Mouse (Mus musculus) liver, embryonic 13.5 days (tissue): ENCODE measurements at regions not wholly inside any gene's neighbourhood (a gene's known extent, or its start where the extent isn't known, plus 50 kb on each side); places are given as distances from the start of the nearest gene placed in this dataset.

ENCODE experiments used
- ATAC-seq: fragments of 200-750 bp; cut with Nextera tagmentation; 2 replicates; pipeline ENCODE4 v1.8.0; 2017; ENCODE audit warnings: low read depth, mild to moderate bottlenecking, moderate number of reproducible peaks, moderate library complexity
- DNase-seq: peaks from one replicate; pipeline ENCODE4 v3.0.0; 2022
- H3K27ac ChIP-seq: fragments of 300-500 bp; sonication (generic); 2 replicates; pipeline ENCODE4 v1.5.1; 2015; ENCODE audit warnings: moderate library complexity, mild to moderate bottlenecking, inconsistent platforms
- H3K27me3 ChIP-seq: fragments of 300-500 bp; sonication (generic); 2 replicates; pipeline ENCODE4 v1.6.1; 2015; ENCODE audit warnings: mild to moderate bottlenecking, inconsistent platforms
- H3K36me3 ChIP-seq: fragments of 300-500 bp; sonication (generic); 2 replicates; pipeline ENCODE4 v1.6.1; 2015; ENCODE audit warnings: mild to moderate bottlenecking, inconsistent platforms
- H3K4me1 ChIP-seq: fragments of 300-500 bp; sonication (generic); replicated peaks from 2 replicates; pipeline ENCODE4 v1.6.1; 2015; ENCODE audit warnings: inconsistent platforms
- H3K4me2 ChIP-seq: fragments of 300-500 bp; sonication (generic); 2 replicates; pipeline ENCODE4 v1.6.1; 2015; ENCODE audit warnings: inconsistent platforms, mild to moderate bottlenecking, moderate library complexity
- H3K4me3 ChIP-seq: fragments of 300-500 bp; sonication (generic); replicated peaks from 2 replicates; pipeline ENCODE4 v1.5.1; 2015; ENCODE audit warnings: mild to moderate bottlenecking, inconsistent platforms
- H3K9ac ChIP-seq: fragments of 300-500 bp; sonication (generic); 2 replicates; pipeline ENCODE4 v1.6.1; 2015; ENCODE audit warnings: mild to moderate bottlenecking, inconsistent platforms
- H3K9me3 ChIP-seq: fragments of 300-500 bp; sonication (generic); replicated peaks from 2 replicates; pipeline ENCODE4 v1.6.1; 2016; ENCODE audit warnings: inconsistent platforms
- WGBS: fragments of 180-500 bp; shearing (Covaris S2); methylation state at CpG from one replicate; pipeline ENCODE4 v1.1.7; 2015; ENCODE audit not compliant: insufficient replicate concordance; 5-methylcytosine and 5-hydroxymethylcytosine counted together

- Histone ChIP-seq H3K4me1 (no peaks in the 10 kb centered on the region), H3K27me3 (no peaks in the 10 kb centered on the region), H3K9me3 (no peaks in the 10 kb centered on the region), H3K4me2 (no peak overlapping the region), H3K4me3 (no peak overlapping the region), H3K9ac (no peak overlapping the region), H3K27ac (no peak overlapping the region), H3K36me3 (no peaks in the 10 kb centered on the region)
- DNase-seq (no peak), ATAC-seq (no peak)
- WGBS, result 51% methylated on average over 3 of the region's 3 CpGs
Measured at GRCm38 (mm10) chr10:98309667-98310066, 583.1 kb upstream of the C030005K15Rik start.

- no peak for ATAC-seq
Measured at GRCm38 (mm10) chr10:98311403-98311802, 584.8 kb upstream of the C030005K15Rik start.

GRCm38 (mm10) chr10:98318416-98318815, 591.9 kb upstream of the C030005K15Rik start:
- H3K27me3 ChIP-seq, result no peaks in the 10 kb centered on the region
- no peaks in the 10 kb centered on the region for H3K9me3 ChIP-seq
- no peaks in the 10 kb centered on the region for H3K36me3 ChIP-seq
- H3K9ac ChIP-seq, result no peak overlapping the region
- H3K27ac ChIP-seq, result no peak overlapping the region
- no peak overlapping the region for H3K4me3 ChIP-seq
- H3K4me1 ChIP-seq, result no peaks in the 10 kb centered on the region
- no peak overlapping the region for H3K4me2 ChIP-seq
- 42% methylated on average over 2 of the region's 2 CpGs for WGBS
- no peak for ATAC-seq
- no peak for DNase-seq

More at GRCm38 (mm10) chr10:98311403-98311802, 584.8 kb upstream of the C030005K15Rik start:
- H3K9ac ChIP-seq, result no peak overlapping the region
- no peak overlapping the region for H3K4me3 ChIP-seq
- H3K36me3 ChIP-seq, result no peaks in the 10 kb centered on the region
- no peak overlapping the region for H3K27ac ChIP-seq
- DNase-seq, result no peak
- H3K4me2 ChIP-seq, result no peak overlapping the region
- no peaks in the 10 kb centered on the region for H3K9me3 ChIP-seq
- no peaks in the 10 kb centered on the region for H3K27me3 ChIP-seq
- no peaks in the 10 kb centered on the region for H3K4me1 ChIP-seq

GRCm38 (mm10) chr10:98323846-98324245, 590.4 kb upstream of the Atp2b1 start:
- 63% methylated on average over 5 of the region's 5 CpGs for WGBS
- Histone ChIP-seq H3K9me3 (no peaks in the 10 kb centered on the region), H3K27ac (no peak overlapping the region), H3K4me1 (no peaks in the 10 kb centered on the region), H3K9ac (no peak overlapping the region), H3K4me2 (no peak overlapping the region), H3K36me3 (no peaks in the 10 kb centered on the region), H3K4me3 (no peak overlapping the region), H3K27me3 (no peaks in the 10 kb centered on the region)
- DNase-seq (no peak), ATAC-seq (no peak)

GRCm38 (mm10) chr10:98324591-98324990, 589.6 kb upstream of the Atp2b1 start:
- ATAC-seq (no peak), DNase-seq (no peak)
- Histone ChIP-seq H3K36me3 (no peaks in the 10 kb centered on the region), H3K27ac (no peak overlapping the region), H3K27me3 (no peaks in the 10 kb centered on the region), H3K4me2 (no peak overlapping the region), H3K4me3 (no peak overlapping the region), H3K9me3 (no peaks in the 10 kb centered on the region), H3K9ac (no peak overlapping the region), H3K4me1 (no peaks in the 10 kb centered on the region)

- Histone ChIP-seq H3K4me2 (no peak overlapping the region), H3K4me3 (no peak overlapping the region), H3K36me3 (no peaks in the 10 kb centered on the region), H3K4me1 (no peaks in the 10 kb centered on the region), H3K27ac (no peak overlapping the region), H3K9ac (no peak overlapping the region), H3K9me3 (no peaks in the 10 kb centered on the region), H3K27me3 (no peaks in the 10 kb centered on the region)
- WGBS, result 63% methylated on average over 5 of the region's 5 CpGs
- no peak for DNase-seq
- no peak for ATAC-seq
Measured at GRCm38 (mm10) chr10:98325720-98326119, 588.5 kb upstream of the Atp2b1 start.

GRCm38 (mm10) chr10:98332682-98333081, 581.5 kb upstream of the Atp2b1 start:
- WGBS, result 65% methylated on average over 4 of the region's 4 CpGs
- no peaks in the 10 kb centered on the region for H3K9me3 ChIP-seq
- H3K4me1 ChIP-seq, result no peaks in the 10 kb centered on the region
- ATAC-seq (no peak), DNase-seq (no peak)
- no peak overlapping the region for H3K9ac ChIP-seq
- no peak overlapping the region for H3K27ac ChIP-seq
- no peaks in the 10 kb centered on the region for H3K27me3 ChIP-seq
- no peak overlapping the region for H3K4me2 ChIP-seq
- H3K36me3 ChIP-seq, result no peaks in the 10 kb centered on the region
- no peak overlapping the region for H3K4me3 ChIP-seq

- H3K27ac ChIP-seq, result no peak overlapping the region
- no peak overlapping the region for H3K4me3 ChIP-seq
- H3K4me1 ChIP-seq, result no peaks in the 10 kb centered on the region
- no peaks in the 10 kb centered on the region for H3K9me3 ChIP-seq
- H3K9ac ChIP-seq, result no peak overlapping the region
- H3K27me3 ChIP-seq, result no peaks in the 10 kb centered on the region
- DNase-seq, result no peak
- no peaks in the 10 kb centered on the region for H3K36me3 ChIP-seq
- WGBS, result 54% methylated on average over 6 of the region's 6 CpGs
- H3K4me2 ChIP-seq, result no peak overlapping the region
- ATAC-seq, result no peak
Measured at GRCm38 (mm10) chr10:98333411-98334067, 580.7 kb upstream of the Atp2b1 start.

GRCm38 (mm10) chr10:98343827-98344226, 570.4 kb upstream of the Atp2b1 start:
- DNase-seq (no peak), ATAC-seq (no peak)
- WGBS, result 51% methylated on average over 5 of the region's 5 CpGs
- Histone ChIP-seq H3K27ac (no peak overlapping the region), H3K9ac (no peak overlapping the region), H3K4me2 (no peak overlapping the region), H3K9me3 (no peaks in the 10 kb centered on the region), H3K27me3 (no peaks in the 10 kb centered on the region), H3K4me3 (no peak overlapping the region), H3K36me3 (no peaks in the 10 kb centered on the region), H3K4me1 (no peaks in the 10 kb centered on the region)

- Histone ChIP-seq H3K27me3 (no peaks in the 10 kb centered on the region), H3K4me2 (no peak overlapping the region), H3K27ac (no peak overlapping the region), H3K36me3 (no peaks in the 10 kb centered on the region), H3K9me3 (no peaks in the 10 kb centered on the region), H3K9ac (no peak overlapping the region), H3K4me1 (no peaks in the 10 kb centered on the region), H3K4me3 (no peak overlapping the region)
- ATAC-seq, result no peak
- 61% methylated on average over 5 of the region's 5 CpGs for WGBS
- DNase-seq, result no peak
Measured at GRCm38 (mm10) chr10:98349466-98349865, 564.7 kb upstream of the Atp2b1 start.

GRCm38 (mm10) chr10:98350318-98350926, 563.8 kb upstream of the Atp2b1 start:
- H3K9ac ChIP-seq, result no peak overlapping the region
- no peak overlapping the region for H3K27ac ChIP-seq
- no peaks in the 10 kb centered on the region for H3K27me3 ChIP-seq
- H3K36me3 ChIP-seq, result no peaks in the 10 kb centered on the region
- H3K4me2 ChIP-seq, result no peak overlapping the region
- ATAC-seq (no peak), DNase-seq (no peak)
- no peaks in the 10 kb centered on the region for H3K9me3 ChIP-seq
- no peak overlapping the region for H3K4me3 ChIP-seq
- WGBS, result 75% methylated on average over 6 of the region's 6 CpGs
- no peaks in the 10 kb centered on the region for H3K4me1 ChIP-seq

GRCm38 (mm10) chr10:98352061-98352460, 562.1 kb upstream of the Atp2b1 start:
- 67% methylated on average over 2 of the region's 2 CpGs for WGBS
- Histone ChIP-seq H3K36me3 (no peaks in the 10 kb centered on the region), H3K9ac (no peak overlapping the region), H3K4me2 (no peak overlapping the region), H3K4me3 (no peak overlapping the region), H3K27ac (no peak overlapping the region), H3K27me3 (no peaks in the 10 kb centered on the region), H3K9me3 (no peaks in the 10 kb centered on the region), H3K4me1 (no peaks in the 10 kb centered on the region)
- ATAC-seq (no peak), DNase-seq (no peak)
